Mouse (Mus musculus) small intestine, adult 2 months (tissue): Measurements from ENCODE around the gene Rasl10b.

ENCODE experiments used
- CTCF ChIP-seq: fragments of 200-500 bp; IDR thresholded peaks from 2 replicates; pipeline ENCODE4 v1.5.1; 2012; ENCODE audit warnings: low read depth, mild to moderate bottlenecking, control low read depth, inconsistent platforms, low read length, moderate library complexity, mixed read lengths; ENCODE audit not compliant: insufficient replicate concordance, insufficient read length; ENCODE audit errors: extremely low read depth
- POLR2A ChIP-seq: fragments of 200-500 bp; IDR thresholded peaks from 2 replicates; pipeline ENCODE4 v1.6.1; 2012; ENCODE audit warnings: low read depth, mild to moderate bottlenecking, control low read depth, inconsistent platforms, low read length, moderate library complexity

GRCm38 (mm10) chr11:83457912-83458601 is 49.1 kb downstream of the Rasl10b start:
- no peak for TF ChIP-seq CTCF
- TF ChIP-seq POLR2A, result no peak
